Mouse (Mus musculus) embryo, embryonic 10 days (tissue): Measurements from ENCODE around the gene Serpinb1b.

ENCODE experiments used
- DNase-seq: peaks from one replicate; pipeline ENCODE4 v3.0.0-alpha.2; 2015; ENCODE audit warnings: low spot score

Serpinb1b gene

GRCm38 (mm10) chr13:33091306-33091705, 12.9 kb downstream of the Serpinb1b start:
- no peak for DNase-seq

- no peak for DNase-seq
These were observed 17.2 kb downstream of the Serpinb1b start for GRCm38 (mm10) chr13:33095575-33095974.

- DNase-seq, result no peak
These were observed 27.3 kb downstream of the Serpinb1b start for GRCm38 (mm10) chr13:33105626-33106025.

GRCm38 (mm10) chr13:33113054-33113453, 34.7 kb downstream of the Serpinb1b start:
- no peak for DNase-seq

GRCm38 (mm10) chr13:33137717-33138116, 59.3 kb downstream of the Serpinb1b start:
- no peak for DNase-seq

GRCm38 (mm10) chr13:33141435-33141834, 63.1 kb downstream of the Serpinb1b start:
- DNase-seq, result no peak
